Mouse (Mus musculus): ENCODE data around the gene Hoxc6. TPM values are rescaled to one million over a fixed set of nuclear protein-coding genes. Genes with fewer than 3 reads are reported as not detected.

The Hoxc6 gene
- polyA plus RNA-seq, 1 experiment, result 0.16 TPM

DNA sequence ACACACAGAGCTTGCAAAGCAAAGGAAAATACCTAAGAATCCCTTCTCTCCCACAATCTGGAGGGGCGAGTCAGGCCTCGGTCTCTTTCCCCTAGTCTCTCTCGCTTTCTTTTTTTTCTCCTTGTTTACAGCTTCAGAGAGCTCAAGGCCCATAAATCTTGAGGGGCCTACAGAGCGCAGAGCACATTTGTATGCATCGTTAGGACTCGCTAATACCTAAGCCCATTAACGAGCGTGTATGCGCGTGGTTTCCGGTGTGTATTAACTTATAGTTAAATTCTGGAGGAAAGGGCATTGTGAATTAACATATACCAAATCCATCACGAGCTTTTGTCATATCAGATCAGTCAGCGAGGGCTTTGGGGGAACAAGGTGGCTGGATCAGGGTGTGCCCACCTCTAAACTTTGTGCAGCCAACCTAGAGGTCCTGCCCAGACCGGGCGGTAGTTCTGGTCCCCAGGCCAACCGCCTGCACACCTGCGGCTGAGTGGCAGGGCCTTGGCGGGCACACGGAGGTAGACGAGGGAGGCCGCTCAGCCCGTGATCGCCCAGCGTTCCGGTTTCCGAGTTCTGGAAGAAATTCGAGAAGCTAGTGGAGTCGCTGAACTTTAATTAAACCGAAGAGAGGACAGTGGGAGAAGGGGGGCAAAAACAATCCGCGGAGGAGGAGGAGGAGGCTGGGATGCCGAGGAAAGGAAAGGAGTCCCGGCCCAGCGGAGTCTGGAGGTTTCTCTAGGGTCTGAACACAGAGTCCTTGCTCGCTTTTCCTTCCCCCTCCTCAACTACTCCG lies 62.5 kb downstream of the Hoxc6 start:
- 10% methylated on average over 36 of the region's 36 CpGs for WGBS
- DNase-seq, result no peak
- no peak for TF ChIP-seq POLR2A (IDR thresholded peaks at IDR 0.05; ENCODE audit: borderline replicate concordance, insufficient read depth, low read length)
- no peak for TF ChIP-seq CTCF (IDR thresholded peaks at IDR 0.05; ENCODE audit: borderline replicate concordance, insufficient read depth, low read depth, low read length)
- Histone ChIP-seq H3K27me3 (ENCODE audit: control insufficient read depth, insufficient read depth, low read length) (peaks cover 8% of the 10 kb centered on the region; the same call in 1 of the 2 replicates), H3K4me1 (ENCODE audit: control insufficient read depth, insufficient read depth, low read length) (no peaks in the 10 kb centered on the region), H3K27ac (ENCODE audit: insufficient read depth, low read length) (no peak overlapping the region), H3K4me3 (replicated peaks; ENCODE audit: insufficient read depth, low read depth, low read length) (no peak overlapping the region)

DNA sequence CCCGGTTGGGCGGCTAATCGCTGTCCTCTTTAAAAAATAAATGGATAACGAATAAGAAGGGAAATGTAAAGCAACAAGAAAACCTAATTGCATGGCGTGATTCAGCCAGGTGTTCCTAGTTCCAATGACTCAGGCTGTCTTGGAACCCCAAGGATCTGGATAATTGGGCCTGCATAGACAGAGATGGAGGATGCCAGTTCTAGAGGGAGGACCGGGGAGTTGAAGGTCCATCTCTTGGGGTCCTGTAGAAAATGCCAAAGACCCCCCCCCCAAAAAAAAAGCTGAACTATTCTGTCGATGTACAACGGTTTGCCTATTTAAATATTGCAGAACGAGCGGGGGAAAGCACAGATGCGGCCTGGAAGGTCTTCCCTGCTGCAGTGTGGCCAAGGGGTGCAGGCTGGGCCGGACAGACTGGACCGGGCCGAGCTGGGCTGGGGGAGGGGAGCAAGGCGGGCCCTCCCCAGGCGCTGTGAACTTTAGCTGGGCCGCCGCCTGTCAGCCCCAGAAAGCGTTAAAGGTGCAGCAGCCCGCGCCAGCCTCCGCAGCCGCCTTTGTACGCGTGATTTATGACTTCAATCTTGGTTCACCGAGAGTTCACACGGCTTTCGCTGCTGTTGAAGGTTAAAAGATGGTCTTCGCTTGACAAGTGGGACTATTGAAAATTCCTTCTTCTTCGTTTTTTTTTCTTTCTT lies 63.2 kb downstream of the Hoxc6 start:
- no peak overlapping the region for H3K4me3 ChIP-seq (replicated peaks; ENCODE audit: insufficient read depth, low read depth, low read length)
- DNase-seq, result peak in 1 of 2 experiments; percentile 9
- H3K27me3 ChIP-seq (ENCODE audit: control insufficient read depth, insufficient read depth, low read length), result peaks cover 8% of the 10 kb centered on the region; the same call in 1 of the 2 replicates
- no peak overlapping the region for H3K27ac ChIP-seq (ENCODE audit: insufficient read depth, low read length)
- H3K4me1 ChIP-seq (ENCODE audit: control insufficient read depth, insufficient read depth, low read length), result no peaks in the 10 kb centered on the region
- WGBS, result 6% methylated on average over 30 of the region's 30 CpGs
- TF ChIP-seq POLR2A (IDR thresholded peaks at IDR 0.05; ENCODE audit: borderline replicate concordance, insufficient read depth, low read length) (no peak), CTCF (IDR thresholded peaks at IDR 0.05; ENCODE audit: borderline replicate concordance, insufficient read depth, low read depth, low read length) (no peak)

Other genes starting within 250 kb of the Hoxc6 start
- not detected in 2 replicates for gene Hoxc13, start 77.2 kb upstream of the Hoxc6 start, polyA plus RNA-seq (2012; rRNA removed)
- gene Hoxc12, start 61.5 kb upstream of the Hoxc6 start, polyA plus RNA-seq (2012; rRNA removed), result not detected in 2 replicates
- gene Hoxc11, start 43.8 kb upstream of the Hoxc6 start, polyA plus RNA-seq (2012; rRNA removed), result not detected in 2 replicates
- gene Hoxc10, start 31.5 kb upstream of the Hoxc6 start, polyA plus RNA-seq (2012; rRNA removed), result not detected in 2 replicates
- gene Hoxc5, start 30.8 kb upstream of the Hoxc6 start, polyA plus RNA-seq (2012; rRNA removed), result 1.5 and 2.2 TPM in 2 replicates
- not detected in 2 replicates for gene Hoxc9, start 21.8 kb upstream of the Hoxc6 start, polyA plus RNA-seq (2012; rRNA removed)
- not detected in 2 replicates for gene Hoxc8, start 7.7 kb upstream of the Hoxc6 start, polyA plus RNA-seq (2012; rRNA removed)
- 3.9 and 4.5 TPM in 2 replicates for gene Hoxc4, start 20.7 kb downstream of the Hoxc6 start, polyA plus RNA-seq (2012; rRNA removed)
- gene Smug1, start 168.8 kb downstream of the Hoxc6 start, polyA plus RNA-seq (2012; rRNA removed), result 17.8 and 20.1 TPM in 2 replicates
- gene Cbx5, start 241.6 kb downstream of the Hoxc6 start, polyA plus RNA-seq (2012; rRNA removed), result 49.4 and 52.7 TPM in 2 replicates
- gene Hnrnpa1, start 242.2 kb downstream of the Hoxc6 start, polyA plus RNA-seq (2012; rRNA removed), result 318 and 320 TPM in 2 replicates

All from cerebellum, adult 2 months (tissue).